Mouse (Mus musculus) mature B cell (primary cell): ENCODE results near the gene Rbbp5.

ENCODE experiments used
- in situ Hi-C: fragments of 300-500 bp; cut with MboI; formaldehyde crosslinking; loops from 2 replicates; pipeline ENCODE4 v1.14.3; 2019

The Rbbp5 gene

GRCm38 (mm10) chr1:132500535-132500934 is 23.4 kb downstream of the Rbbp5 start:
- in situ Hi-C loops = no loop called here

DNA sequence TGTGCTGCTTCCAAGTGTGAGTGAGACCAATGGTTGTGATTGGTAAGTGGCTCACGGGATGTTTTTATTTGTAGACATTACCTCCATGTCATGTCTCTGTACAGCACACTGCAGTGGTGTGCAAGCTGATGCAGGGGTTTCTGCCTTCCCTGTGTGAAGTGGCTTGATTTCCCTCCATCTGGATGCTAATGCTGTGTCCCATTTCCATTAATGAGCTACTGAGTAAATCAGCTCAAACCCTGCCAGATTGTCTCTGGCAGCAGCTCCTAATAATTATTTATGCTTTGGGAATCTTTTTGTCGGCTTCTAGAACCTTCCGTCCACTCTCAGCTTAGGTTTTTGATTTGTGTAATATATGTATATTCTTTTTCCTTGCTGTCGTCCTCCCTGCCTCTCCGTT is 28.0 kb downstream of the Rbbp5 start:
- in situ Hi-C loops = no loop called here

DNA sequence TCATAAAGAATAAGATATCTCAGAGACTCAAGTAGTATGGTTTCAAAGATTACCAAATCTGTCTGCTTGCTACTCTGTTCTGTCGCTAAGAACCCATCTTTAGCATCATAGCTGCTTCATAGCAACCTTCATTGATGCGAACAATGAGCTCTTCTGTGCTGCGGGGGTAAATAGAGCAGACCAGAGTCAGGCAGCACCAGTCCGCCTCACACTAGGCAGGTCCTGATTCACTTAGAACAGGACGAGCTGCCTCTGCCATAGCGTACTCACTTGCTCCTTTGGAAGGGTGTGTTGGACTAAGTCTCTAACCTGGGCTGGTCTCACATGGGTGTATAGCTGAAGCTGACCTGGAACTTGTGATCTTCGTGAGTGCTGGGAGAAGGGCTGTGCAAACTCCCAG is 28.9 kb downstream of the Rbbp5 start, which contains the start of gene Tmem81:
TSS of gene Tmem81 (plus strand) at position 173 of the 400 bp plus-strand sequence.
- in situ Hi-C loops = no loop called here

GRCm38 (mm10) chr1:132506656-132507055 is 29.5 kb downstream of the Rbbp5 start:
- in situ Hi-C loops = no loop called here

DNA sequence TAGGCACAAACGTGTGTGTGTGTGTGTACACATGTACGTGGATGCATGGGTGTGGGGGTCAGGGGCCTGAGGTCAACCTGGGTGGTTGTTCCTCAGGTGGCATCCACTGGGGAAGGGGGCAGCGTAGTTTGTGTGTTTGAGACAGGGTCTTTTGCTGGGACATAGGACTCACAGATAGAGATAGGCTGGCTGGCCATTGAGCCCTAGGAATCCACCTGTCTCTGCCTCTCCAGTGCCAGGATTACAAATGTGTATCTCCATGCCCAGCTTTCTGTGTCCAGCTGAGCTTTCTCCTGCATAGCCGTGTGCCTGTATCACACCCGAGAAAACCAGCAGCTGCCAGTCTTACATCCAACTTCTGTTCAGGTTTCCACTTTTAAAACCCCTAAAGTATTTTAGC is 32.6 kb downstream of the Rbbp5 start:
- in situ Hi-C loops = no loop called here

GRCm38 (mm10) chr1:132511521-132511920 is 34.4 kb downstream of the Rbbp5 start:
- in situ Hi-C loops = no loop called here

DNA sequence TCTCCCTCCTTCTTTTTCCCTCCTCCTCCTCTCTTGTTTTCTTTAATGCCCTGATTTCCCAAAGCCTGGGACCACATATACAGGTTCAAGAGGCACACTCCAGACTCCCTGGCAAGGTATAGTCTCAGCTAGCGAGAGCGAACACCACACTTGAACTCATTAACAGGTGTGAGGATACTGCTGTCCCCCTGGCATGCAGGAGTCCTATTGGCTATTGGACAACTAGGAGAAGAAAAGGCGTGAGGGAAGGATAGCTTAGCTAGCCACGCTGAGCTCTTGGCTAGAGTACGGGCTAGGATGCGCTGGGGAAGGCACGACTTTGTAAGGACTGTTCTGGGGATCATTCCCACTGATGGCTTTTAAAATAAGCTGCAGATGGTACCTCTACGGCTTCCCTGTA is 34.9 kb downstream of the Rbbp5 start:
- in situ Hi-C loops = no loop called here

DNA sequence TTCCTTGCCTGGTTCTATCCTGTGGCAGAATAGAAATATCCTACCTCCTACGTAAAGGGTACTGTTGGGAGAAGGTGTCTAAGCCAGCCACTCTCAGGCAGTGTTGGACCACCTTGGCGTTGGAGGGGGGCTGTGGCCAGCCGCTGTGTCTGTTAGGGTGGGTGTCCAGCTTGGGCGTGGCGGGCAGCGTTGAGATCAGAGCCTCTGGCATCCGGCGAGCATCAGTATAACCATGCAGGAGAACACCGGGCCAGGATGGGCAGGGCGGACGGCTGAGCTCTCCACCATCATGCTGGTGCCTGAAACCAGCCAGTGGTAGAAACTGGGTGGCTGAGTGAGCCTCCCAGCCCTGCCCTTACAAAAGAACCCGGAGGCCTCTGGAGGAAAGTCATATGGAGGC is 38.2 kb downstream of the Rbbp5 start:
- in situ Hi-C loops = no loop called here

GRCm38 (mm10) chr1:132516776-132517175 is 39.6 kb downstream of the Rbbp5 start:
- in situ Hi-C loops = no loop called here

DNA sequence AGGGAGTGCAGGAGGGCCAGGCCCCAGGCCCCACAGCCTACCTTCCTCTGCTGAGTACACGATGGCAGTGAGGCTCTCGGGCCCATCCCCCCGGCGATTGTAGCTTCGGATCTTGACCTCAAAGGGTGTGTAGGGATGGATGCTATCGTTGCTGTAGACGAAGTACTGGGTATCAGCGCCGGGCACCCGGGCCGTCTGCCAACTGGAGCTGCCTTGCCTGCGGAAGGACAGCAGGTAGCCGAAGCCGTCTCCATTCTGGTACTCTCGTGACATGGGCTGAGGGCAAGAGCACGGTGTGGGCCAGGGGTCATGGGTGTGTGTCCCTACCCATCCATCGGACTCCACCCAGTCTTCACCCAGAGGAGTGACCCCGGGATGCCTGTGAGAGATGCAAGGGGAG is 41.5 kb downstream of the Rbbp5 start:
- in situ Hi-C loops = no loop called here

DNA sequence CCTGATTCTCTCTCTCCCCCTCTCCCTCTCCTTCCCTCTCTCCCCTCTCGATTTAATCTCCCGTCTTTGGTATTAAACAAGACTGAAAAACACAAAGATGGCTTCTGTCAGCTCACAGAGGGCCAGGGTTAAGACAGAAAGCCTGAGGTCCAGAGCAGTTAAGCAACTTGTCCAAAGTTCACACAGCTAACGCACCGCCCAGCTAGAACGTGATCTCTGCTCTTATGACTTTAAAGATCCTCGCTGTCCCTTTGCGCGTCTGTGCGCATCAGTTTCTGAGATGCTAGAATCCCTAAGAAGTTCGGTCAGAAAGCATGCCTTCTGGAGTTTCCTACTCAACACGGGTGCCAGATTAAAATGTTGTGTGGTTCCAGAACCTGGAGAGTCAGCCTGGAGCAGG is 42.6 kb downstream of the Rbbp5 start:
- in situ Hi-C loops = no loop called here

- in situ Hi-C loops = no loop called here
Observed at GRCm38 (mm10) chr1:132520764-132521163, 43.6 kb downstream of the Rbbp5 start.

GRCm38 (mm10) chr1:132523048-132523447 is 45.9 kb downstream of the Rbbp5 start:
- in situ Hi-C loops = no loop called here

DNA sequence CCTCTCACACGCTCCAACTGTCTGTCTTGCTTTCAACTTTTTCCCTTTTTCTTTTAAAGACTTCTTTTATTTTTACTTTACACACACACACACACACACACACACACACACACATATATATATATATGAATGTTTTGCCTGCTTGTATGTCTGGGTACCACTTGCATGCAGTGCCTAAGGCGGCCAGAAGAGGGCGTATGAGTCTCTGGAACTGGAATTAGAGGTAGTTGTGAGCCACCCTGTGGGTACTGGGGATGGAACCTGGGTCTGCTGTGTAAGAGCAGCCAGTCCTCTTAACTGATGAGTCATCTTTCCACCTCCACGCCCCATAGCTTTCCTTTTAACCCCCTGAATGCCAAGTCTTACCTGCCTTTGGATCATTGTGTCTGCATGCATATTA is 46.8 kb downstream of the Rbbp5 start:
- in situ Hi-C loops = no loop called here

GRCm38 (mm10) chr1:132525832-132526231 is 48.7 kb downstream of the Rbbp5 start:
- in situ Hi-C loops = loop anchor here (5.0 kb wide), 1 partner anchor 66 kb away; no protein-coding TSS in a partner anchor

GRCm38 (mm10) chr1:132528071-132528470 is 50.9 kb downstream of the Rbbp5 start:
- in situ Hi-C loops = loop anchor here (5.0 kb wide), 1 partner anchor 64 kb away; no protein-coding TSS in a partner anchor

GRCm38 (mm10) chr1:132528647-132529334 is 51.6 kb downstream of the Rbbp5 start:
- in situ Hi-C loops = loop anchor here (5.0 kb wide), 1 partner anchor 64 kb away; no protein-coding TSS in a partner anchor

GRCm38 (mm10) chr1:132530631-132531191 is 53.5 kb downstream of the Rbbp5 start:
- in situ Hi-C loops = no loop called here

DNA sequence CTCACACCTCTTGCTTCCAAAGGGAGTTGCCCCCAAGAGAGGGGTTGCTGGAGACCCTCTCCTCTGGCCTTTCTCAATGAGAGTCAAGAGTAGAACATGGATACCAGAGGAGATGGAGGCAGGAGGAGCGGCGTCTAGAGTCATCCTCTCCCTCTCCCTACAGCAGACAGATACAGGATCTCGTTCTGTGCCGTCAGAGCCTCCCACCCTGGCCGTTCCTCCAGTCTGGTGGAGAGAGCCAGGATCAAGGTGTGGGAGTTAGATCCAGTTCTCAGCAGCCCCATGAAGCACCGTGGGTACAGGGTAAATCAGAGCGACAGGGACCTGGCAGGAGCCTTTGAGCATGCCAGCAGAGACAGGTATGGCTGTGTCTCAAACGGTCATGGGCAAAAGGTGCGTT is 55.4 kb downstream of the Rbbp5 start:
- in situ Hi-C loops = no loop called here

DNA sequence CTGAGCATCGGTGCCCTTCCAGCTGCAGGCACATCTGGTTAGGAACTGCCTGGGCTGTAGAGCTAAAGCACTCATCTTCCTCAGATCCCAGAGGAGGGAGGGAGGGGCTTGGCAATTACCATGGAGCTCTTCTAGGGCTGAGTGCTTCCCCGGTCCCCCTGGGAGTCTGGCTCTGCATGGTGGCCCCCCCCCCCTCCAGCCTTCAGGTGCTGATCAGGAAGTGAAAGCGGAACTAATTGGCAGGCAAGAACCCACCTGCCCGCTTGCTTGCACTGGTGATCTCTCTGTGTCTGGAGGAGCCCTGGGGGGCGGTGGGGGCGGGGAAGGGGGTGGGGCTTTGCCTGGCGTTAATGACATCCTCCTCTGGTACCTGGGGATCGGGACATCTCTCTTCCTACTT is 56.7 kb downstream of the Rbbp5 start:
- in situ Hi-C loops = no loop called here

DNA sequence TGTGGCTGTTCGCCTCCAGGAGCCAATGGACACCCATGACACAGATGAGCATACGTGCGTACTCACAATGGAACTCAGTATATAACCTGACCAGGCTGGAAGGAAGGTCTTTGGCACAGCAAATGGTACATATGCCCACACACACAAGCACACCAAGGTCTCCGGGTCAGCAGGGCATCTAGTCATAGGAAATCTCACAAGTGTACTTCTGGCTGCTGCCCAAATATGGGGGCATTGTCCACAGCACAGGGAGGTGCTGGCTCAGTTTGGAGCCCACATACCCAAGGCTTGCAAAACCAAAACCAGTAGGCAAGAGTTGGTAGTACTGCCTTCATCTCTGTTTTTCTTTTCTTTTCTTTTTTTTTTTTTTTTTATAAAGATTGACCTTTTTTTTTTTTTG is 58.4 kb downstream of the Rbbp5 start:
- in situ Hi-C loops = no loop called here

- in situ Hi-C loops = no loop called here
Observed at GRCm38 (mm10) chr1:132536416-132536815, 59.3 kb downstream of the Rbbp5 start.

DNA sequence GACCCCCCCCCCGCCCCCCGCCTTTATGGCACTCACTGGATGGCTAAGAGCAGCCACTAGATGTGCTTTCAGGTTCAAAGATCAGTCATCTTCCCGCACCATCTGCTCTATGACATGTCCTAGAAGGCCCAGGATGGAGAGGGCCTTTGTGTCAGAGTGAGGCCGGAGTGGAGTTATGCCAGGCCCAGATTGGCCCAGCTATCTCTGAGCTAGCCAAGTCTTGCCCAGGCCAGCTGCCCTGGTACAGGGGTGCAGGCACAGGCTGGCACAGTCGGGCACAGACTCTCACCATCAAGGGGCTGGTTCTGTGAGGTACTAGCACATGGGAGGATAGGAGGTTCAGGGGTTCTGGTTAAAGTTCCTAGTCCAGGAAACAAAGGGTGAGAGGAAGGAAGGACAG is 60.6 kb downstream of the Rbbp5 start:
- in situ Hi-C loops = no loop called here

- in situ Hi-C loops = no loop called here
Observed at GRCm38 (mm10) chr1:132540701-132541100, 63.5 kb downstream of the Rbbp5 start.
